Mouse (Mus musculus) CH12.LX (cell line): ENCODE measurements around the gene Zfp111. TPM values are rescaled to one million over a fixed set of nuclear protein-coding genes. Genes with fewer than 3 reads are reported as not detected.
A peak's percentile ranks its signal among the peaks of the same experiment; 100 is the strongest.

ENCODE experiments used
- DNase-seq: peaks from one replicate; pipeline ENCODE4 v3.0.0-alpha.2; 2013; ENCODE audit errors: extremely low read depth
- H3K27ac ChIP-seq: 2 replicates; pipeline ENCODE4 v1.5.1; 2012; ENCODE audit warnings: low read depth, mild to moderate bottlenecking, control low read depth, moderate library complexity; ENCODE audit not compliant: insufficient read depth
- H3K27me3 ChIP-seq: replicated peaks from 2 replicates; pipeline ENCODE3; 2012; ENCODE audit warnings: inconsistent platforms
- H3K36me3 ChIP-seq, 2 experiments: replicated peaks in 1 of 2; 2 replicates each; pipeline versions ENCODE3 to v1.6.1; 2012; ENCODE audit warnings: inconsistent platforms in 1 of 2, low read length in 1 of 2, mild to moderate bottlenecking in 1 of 2, mixed read lengths in 1 of 2, moderate library complexity in 1 of 2; ENCODE audit not compliant: control insufficient read depth in 1 of 2, insufficient read depth in 1 of 2
- H3K4me1 ChIP-seq, 2 experiments: 2 replicates each; pipeline ENCODE4 v1.6.1; 2012; ENCODE audit warnings: inconsistent platforms in 1 of 2, moderate library complexity in 1 of 2; ENCODE audit not compliant: insufficient read depth in 2 of 2, control insufficient read depth in 1 of 2
- H3K4me2 ChIP-seq: 2 replicates; pipeline ENCODE4 v1.6.1; 2012; ENCODE audit warnings: low read depth, mild to moderate bottlenecking, control low read depth; ENCODE audit not compliant: poor library complexity, insufficient read depth, severe bottlenecking
- H3K4me3 ChIP-seq, 3 experiments: fragments of 150-350 bp in 1 of 3; sonication (generic) in 1 of 3; replicated peaks in 1 of 3; 2 replicates each; pipeline versions ENCODE3 to v1.5.1; 2011 to 2012; ENCODE audit warnings: low read depth in 2 of 3, low read length in 2 of 3, mild to moderate bottlenecking in 2 of 3, moderate library complexity in 2 of 3, control low read depth in 1 of 3, improper control_type of control experiment in 1 of 3, inconsistent platforms in 1 of 3, mixed read lengths in 1 of 3; ENCODE audit not compliant: poor library complexity in 1 of 3
- H3K79me2 ChIP-seq: replicated peaks from 2 replicates; pipeline ENCODE4 v1.6.1; 2012; ENCODE audit warnings: mild to moderate bottlenecking, moderate library complexity; ENCODE audit not compliant: control insufficient read depth, poor library complexity, insufficient read depth, severe bottlenecking; ENCODE audit errors: extremely low read depth
- H3K9ac ChIP-seq: 2 replicates; pipeline ENCODE4 v1.6.1; 2012; ENCODE audit warnings: low read depth, mild to moderate bottlenecking, control low read depth, moderate library complexity; ENCODE audit not compliant: insufficient read depth
- H3K9me3 ChIP-seq: replicated peaks from 2 replicates; pipeline ENCODE3; 2012; ENCODE audit warnings: low read length, inconsistent platforms, mixed read lengths
- BHLHE40 ChIP-seq: IDR thresholded peaks from 2 replicates; pipeline ENCODE4 v1.6.1; 2011; ENCODE audit warnings: mild to moderate bottlenecking, low read depth, low read length, improper control_type of control experiment
- CTCF ChIP-seq, 2 experiments: IDR thresholded peaks in 1 of 2; conservative IDR thresholded peaks in 1 of 2; 2 replicates each; pipeline ENCODE4 v1.5.1; 2011 to 2012; ENCODE audit warnings: low read depth in 2 of 2, low read length in 2 of 2, improper control_type of control experiment in 1 of 2, inconsistent platforms in 1 of 2, mild to moderate bottlenecking in 1 of 2, moderate library complexity in 1 of 2
- GABPA ChIP-seq: IDR thresholded peaks from 2 replicates; pipeline ENCODE4 v1.6.1; 2012; ENCODE audit warnings: low read depth, low read length, improper control_type of control experiment, inconsistent platforms; ENCODE audit not compliant: insufficient replicate concordance
- HCFC1 ChIP-seq: IDR thresholded peaks from 2 replicates; pipeline ENCODE4 v1.6.1; 2012; ENCODE audit warnings: low read depth, mild to moderate bottlenecking, inconsistent platforms, low read length, improper control_type of control experiment
- JUN ChIP-seq: IDR thresholded peaks from 2 replicates; pipeline ENCODE4 v1.6.1; 2011; ENCODE audit warnings: low read depth, mild to moderate bottlenecking, low read length, improper control_type of control experiment, moderate library complexity; ENCODE audit not compliant: insufficient read depth
- NRF1 ChIP-seq: IDR thresholded peaks from 2 replicates; pipeline ENCODE4 v1.6.1; 2014; ENCODE audit warnings: low read depth, mild to moderate bottlenecking, inconsistent platforms, low read length, improper control_type of control experiment, moderate library complexity
- PAX5 ChIP-seq: IDR thresholded peaks from 2 replicates; pipeline ENCODE4 v1.6.1; 2012; ENCODE audit warnings: low read length, inconsistent platforms, mixed read lengths
- RAD21 ChIP-seq: IDR thresholded peaks from 2 replicates; pipeline ENCODE4 v1.6.1; 2011; ENCODE audit warnings: low read depth, mild to moderate bottlenecking, low read length, improper control_type of control experiment, moderate library complexity
- TCF12 ChIP-seq: IDR thresholded peaks from 2 replicates; pipeline ENCODE4 v1.6.1; 2014; ENCODE audit warnings: low read depth, mild to moderate bottlenecking, inconsistent platforms, low read length, improper control_type of control experiment
- USF1 ChIP-seq: IDR thresholded peaks from 2 replicates; pipeline ENCODE4 v1.6.1; 2014; ENCODE audit warnings: low read depth, mild to moderate bottlenecking, inconsistent platforms, low read length, improper control_type of control experiment
- ZC3H11A ChIP-seq: IDR thresholded peaks from 2 replicates; pipeline ENCODE4 v1.6.1; 2012; ENCODE audit warnings: low read depth, mild to moderate bottlenecking, inconsistent platforms, low read length, improper control_type of control experiment
- dilution Hi-C: fragments of 300-500 bp; cut with MboI; formaldehyde crosslinking; loops from 2 replicates; pipeline ENCODE4 v1.14.3; 2020; ENCODE audit warnings: low sequenced_read_pairs; ENCODE audit not compliant: extremely low pct_unique_long_range_greater_than_20kb, extremely low pct_ligation_motif_present
- in situ Hi-C: fragments of 300-500 bp; cut with MboI; formaldehyde crosslinking; loops from 3 replicates; pipeline ENCODE4 v1.14.3; 2019; ENCODE audit warnings: low sequenced_read_pairs, low pct_ligation_motif_present, low pct_unique_long_range_greater_than_20kb, mixed read lengths
- polyA plus RNA-seq: library from polyadenylated mRNA; unstranded; fragments of >175 nt; gene quantifications from 2 replicates; pipeline ENCODE4 v1.2.1, GENCODE M21; 2012; ENCODE audit warnings: low read depth; ENCODE audit not compliant: insufficient read length
- total RNA-seq, 2 experiments: library from RNA; depleted of rRNA; stranded (reverse); fragments of 300-350 nt in 1 of 2; fragments of >200 nt in 1 of 2; gene quantifications; 2 replicates each; pipeline ENCODE4 v1.2.3; 2012 to 2014

Gene Zfp111
- total and polyA plus RNA-seq, 3 experiments = not detected

- no peaks in the 10 kb centered on the region for H3K79me2 ChIP-seq
- H3K27ac ChIP-seq = no peak overlapping the region
- H3K4me3 ChIP-seq = no peak overlapping the region
- TF ChIP-seq BHLHE40 (no peak), CTCF (conservative IDR thresholded peaks at IDR 0.05 in 1 of 2, IDR thresholded peaks at IDR 0.05 in 1 of 2; ENCODE audit: low read depth in 2 of 2, low read length in 2 of 2) (no peak), USF1 (no peak), PAX5 (no peak), ZC3H11A (no peak), RAD21 (no peak), GABPA (no peak), NRF1 (no peak)
- no peaks in the 10 kb centered on the region for H3K36me3 ChIP-seq
- H3K9me3 ChIP-seq = no peaks in the 10 kb centered on the region
- DNase-seq = no peak
- dilution Hi-C loops = no loop called here
- H3K4me2 ChIP-seq = no peak overlapping the region
- in situ Hi-C loops = no loop called here
- no peak overlapping the region for H3K9ac ChIP-seq
- no peaks in the 10 kb centered on the region; a peak in 1 of 4 replicates for H3K4me1 ChIP-seq
- peaks cover 12% of the 10 kb centered on the region for H3K27me3 ChIP-seq
Observed at GRCm38 (mm10) chr7:24259306-24259999, 48.2 kb upstream of the Zfp111 start.

- no peaks in the 10 kb centered on the region; a peak in 1 of 4 replicates for H3K4me1 ChIP-seq
- no peaks in the 10 kb centered on the region for H3K9me3 ChIP-seq
- H3K36me3 ChIP-seq = no peaks in the 10 kb centered on the region
- no peak within 1 kb of the TSS for H3K4me2 ChIP-seq
- no peak within 1 kb of the TSS for H3K9ac ChIP-seq
- peaks cover 11% of the 10 kb centered on the region for H3K27me3 ChIP-seq
- no peak for DNase-seq
- dilution Hi-C loops = no loop called here
- TF ChIP-seq JUN (no peak), TCF12 (no peak), HCFC1 (peak; percentile 78)
- H3K4me3 ChIP-seq = no peak within 1 kb of the TSS
- no peak within 1 kb of the TSS for H3K27ac ChIP-seq
- in situ Hi-C loops = no loop called here
- no peaks in the 10 kb centered on the region for H3K79me2 ChIP-seq
Observed at GRCm38 (mm10) chr7:24254633-24255474, 43.6 kb upstream of the Zfp111 start, which contains the start of gene Zfp108. Gene Zfp108 (plus strand): TSS chr7:24254794.
